Mouse (Mus musculus): ENCODE results near the gene Zfp691.

The Zfp691 gene
- long read RNA-seq, experiment 1, partial matches to known transcripts: 0 of 42 reads
- long read RNA-seq, experiment 1, other reads (novel, unspliced or antisense): 42 of 42 reads
- long read RNA-seq, experiment 2, partial matches to known transcripts: 0 of 18 reads
- long read RNA-seq, experiment 2, other reads (novel, unspliced or antisense): 17 of 18 reads

DNA sequence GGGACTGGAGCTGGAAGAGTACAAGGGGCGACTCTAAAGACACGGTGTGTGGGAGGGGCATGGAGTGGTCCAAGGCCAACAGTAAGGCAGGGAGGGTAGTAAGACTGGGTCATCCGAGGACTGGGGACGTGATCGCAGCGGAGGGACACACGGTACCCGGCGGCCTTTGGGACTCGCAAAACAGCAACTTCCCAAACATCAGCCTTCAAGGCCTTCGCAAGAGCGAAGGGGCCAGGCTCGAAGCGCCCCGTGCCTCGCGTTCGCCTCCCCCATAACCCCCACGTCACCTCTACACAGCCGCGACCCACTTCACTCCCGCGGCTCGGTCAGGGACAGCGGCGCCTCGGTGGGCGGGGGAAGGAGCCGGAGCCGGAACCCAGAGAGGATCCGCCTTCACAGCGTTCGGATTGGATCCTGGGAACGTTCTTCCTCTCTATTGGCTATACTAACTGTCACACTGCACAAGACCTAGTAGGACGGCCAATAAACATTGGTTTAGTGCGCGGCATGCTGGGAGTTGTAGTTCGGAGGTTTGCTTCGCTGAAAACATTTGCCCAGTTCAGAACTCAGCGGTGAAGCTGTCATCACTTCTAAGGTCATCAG, at the start of gene Zfp691:
Gene Zfp691 (minus strand): TSS at position 345 of the 603 bp plus-strand sequence.
- intact Hi-C loops (cut with DNase I): no loop called here

DNA sequence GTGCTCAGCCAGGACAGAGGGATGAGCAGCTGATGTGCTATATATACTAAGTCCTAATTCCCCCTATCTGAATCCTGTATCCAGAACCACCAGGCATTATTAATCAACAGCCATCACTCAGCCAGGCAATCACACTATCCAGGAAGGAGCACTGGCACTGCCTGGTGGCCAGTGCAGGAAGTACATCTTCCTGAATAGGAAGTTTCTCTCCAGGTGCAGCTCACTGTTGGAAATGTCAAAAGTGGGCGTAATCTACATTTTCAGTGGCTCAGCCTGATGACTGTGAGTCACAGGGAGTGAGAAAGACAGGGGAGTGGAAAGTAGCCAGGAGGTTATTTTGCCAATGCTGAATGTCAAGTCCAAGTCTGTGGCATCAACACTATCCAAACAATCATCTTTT, 49.7 kb upstream of the Zfp691 start:
- intact Hi-C loops (cut with DNase I): no loop called here

DNA sequence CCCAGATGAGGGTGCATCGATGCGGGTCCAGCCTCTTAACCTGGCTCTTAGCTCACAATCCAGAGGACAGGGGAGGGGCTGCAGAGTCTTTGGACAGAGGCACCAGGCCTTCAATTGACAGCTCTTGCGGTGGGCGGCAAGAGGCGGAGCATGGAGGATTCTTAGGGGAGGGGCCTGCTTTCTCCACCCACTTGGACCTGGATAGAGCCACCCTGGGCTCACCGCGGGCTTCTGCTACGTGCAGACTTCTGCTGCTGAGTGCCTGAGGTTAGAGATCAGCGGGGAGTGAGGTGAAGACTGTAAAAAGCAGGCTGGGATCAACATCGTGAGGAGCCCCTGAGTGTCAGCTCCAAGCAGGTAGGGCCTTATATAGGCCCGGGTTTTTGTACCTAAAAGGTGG, 44.2 kb upstream of the Zfp691 start, which contains the start of gene Tmem269:
Gene Tmem269 (minus strand): TSS at position 49 of the 400 bp plus-strand sequence.
- intact Hi-C loops (cut with DNase I): no loop called here

DNA sequence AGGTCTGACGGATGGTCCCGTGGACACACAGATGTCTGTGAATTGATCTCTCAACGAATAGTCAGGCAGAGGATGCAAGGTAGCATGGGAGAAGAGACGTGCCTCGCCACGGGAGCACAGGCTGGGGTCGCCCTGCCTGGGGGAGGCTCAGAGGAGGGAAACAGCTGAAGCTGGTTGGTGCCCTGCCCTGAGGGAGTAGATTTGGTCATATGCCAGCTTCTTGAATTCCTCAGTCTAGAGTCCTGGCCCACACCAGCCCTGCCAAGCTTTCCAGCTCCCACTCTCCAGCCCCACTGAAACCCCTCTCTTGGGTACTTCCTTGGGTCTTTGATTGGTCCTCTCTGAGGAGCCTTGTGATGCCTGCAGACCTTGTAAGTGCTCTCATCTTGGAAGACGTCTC, 42.7 kb upstream of the Zfp691 start:
- intact Hi-C loops (cut with DNase I): no loop called here

DNA sequence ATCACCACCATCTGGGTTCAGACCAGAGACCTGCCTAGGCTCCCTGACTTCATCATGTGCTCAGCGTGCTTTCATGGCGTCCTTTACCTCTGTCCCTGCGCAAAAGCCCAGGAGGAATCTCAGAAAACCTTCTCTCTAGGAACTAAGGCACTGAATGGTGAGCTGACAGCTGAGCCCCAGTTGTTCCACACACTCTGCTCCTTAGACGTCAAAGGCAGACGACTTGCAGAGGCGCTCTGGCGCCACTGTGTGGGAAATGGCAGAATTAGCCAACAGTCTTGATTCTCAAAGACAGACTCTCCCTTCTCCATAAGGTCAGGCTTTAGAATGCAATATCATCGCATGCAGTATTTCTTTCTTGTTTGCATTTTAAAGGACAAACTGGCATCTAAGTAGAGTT, 30.7 kb upstream of the Zfp691 start:
- intact Hi-C loops (cut with DNase I): loop anchor here (5.0 kb wide), 3 partner anchors 37 to 197 kb away; no protein-coding TSS in a partner anchor

DNA sequence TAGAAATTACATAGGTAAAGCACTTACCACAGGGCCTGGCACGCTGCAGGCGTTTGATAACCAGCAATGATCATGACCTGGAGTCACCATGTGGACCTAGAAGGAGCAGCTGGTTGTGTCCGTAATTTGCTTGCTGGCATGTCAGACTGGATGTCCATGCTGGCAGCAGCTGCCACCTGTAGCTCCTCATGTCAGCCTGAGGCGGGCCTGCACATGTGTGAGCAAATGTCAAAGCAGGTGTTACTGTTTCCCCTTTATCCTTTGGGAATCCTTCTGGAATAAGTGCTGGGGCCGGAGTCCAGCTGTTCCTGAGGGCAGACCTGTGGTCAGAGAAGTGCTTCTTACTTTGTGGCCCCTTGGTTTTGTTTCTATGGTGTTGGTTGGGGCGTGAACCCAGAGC, 24.1 kb upstream of the Zfp691 start:
- intact Hi-C loops (cut with DNase I): no loop called here

DNA sequence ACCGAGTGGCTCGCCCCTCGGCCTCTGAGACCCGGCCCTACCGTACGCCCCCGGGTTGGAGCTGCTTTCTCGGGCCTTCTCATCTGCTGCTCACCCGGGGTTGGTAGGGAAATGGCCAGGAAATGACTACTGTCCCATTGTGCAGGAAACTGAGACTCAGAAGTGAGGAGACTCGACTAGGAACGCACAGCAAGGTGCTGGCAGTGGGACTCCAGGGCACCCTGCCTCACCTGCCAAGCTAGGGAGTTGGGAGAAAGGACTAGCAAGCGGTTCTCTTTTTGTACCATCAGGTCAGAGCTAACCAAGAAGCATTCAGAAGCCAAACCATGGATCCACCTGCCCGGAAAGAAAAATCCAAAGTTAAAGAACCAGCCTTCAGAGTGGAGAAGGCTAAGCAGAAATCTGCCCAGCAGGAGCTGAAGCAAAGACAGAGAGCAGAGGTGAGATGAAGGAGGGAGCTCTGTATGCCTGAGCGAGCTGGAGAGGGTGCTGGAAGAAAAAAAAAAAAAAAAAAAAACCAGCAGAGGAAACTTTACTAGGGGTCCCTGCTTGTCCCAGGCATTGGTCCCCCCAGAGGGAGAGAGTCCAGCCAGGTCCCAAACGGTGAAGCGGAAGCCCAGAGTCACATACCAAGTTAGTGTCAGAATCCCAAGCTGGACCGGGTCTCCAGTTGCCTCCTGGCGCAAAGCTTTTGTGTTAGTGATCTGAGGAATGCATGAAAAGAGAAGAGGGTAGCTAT, 21.8 kb upstream of the Zfp691 start:
- intact Hi-C loops (cut with DNase I): no loop called here

DNA sequence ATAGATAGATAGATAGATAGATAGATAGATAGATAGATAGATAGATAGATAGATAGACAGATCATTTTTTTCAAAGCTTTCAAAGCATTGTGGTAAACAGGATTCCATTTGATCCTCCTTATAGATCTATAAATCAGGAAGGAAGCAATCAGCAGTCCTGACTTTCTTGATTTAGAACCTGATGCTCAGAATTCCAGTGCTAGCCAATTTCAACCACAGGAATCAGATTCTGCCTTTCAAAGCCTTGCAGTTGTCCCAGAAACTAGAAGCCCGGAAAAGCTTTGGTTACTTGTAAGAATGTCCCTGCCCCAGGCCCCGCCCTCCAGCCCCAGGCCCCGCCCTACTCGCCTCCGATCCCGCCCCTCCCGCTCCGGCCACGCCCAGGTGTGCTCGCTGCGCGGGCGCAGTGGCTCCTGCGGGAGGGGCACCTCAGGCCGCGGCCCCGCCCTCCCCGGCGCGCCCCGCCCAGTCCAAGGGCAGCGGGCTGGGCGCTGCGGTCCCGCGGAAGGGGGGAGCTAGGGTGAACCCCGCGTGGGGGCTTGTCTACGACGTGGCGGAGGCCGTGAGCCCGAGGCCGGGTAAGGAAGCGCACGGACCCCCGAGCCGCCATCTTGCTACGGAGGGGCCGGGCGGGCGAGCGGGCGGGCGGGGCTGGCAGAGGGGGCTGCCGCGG, 21.1 kb upstream of the Zfp691 start, which contains the start of gene Svbp:
Gene Svbp (plus strand): TSS at position 398 of the 673 bp plus-strand sequence.
- intact Hi-C loops (cut with DNase I): no loop called here

DNA sequence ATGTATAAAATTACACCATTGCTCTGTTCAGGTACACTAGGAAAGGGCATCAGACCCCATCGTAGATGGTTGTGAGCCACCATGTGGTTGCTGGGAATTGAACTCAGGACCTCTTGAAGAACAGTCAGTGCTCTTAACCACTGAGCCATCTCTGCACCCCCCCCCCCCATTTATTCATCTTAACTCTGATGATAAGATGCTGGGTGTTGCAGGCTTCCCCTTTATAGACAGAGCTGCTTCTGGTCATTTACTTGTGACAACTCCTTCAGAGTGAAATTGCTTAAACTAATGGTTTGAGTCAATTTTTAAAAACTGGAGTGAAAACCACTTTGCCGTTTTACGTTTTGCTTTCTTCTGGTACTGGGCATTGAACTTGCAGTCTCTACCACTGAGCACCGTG, 18.8 kb upstream of the Zfp691 start:
- intact Hi-C loops (cut with DNase I): no loop called here

DNA sequence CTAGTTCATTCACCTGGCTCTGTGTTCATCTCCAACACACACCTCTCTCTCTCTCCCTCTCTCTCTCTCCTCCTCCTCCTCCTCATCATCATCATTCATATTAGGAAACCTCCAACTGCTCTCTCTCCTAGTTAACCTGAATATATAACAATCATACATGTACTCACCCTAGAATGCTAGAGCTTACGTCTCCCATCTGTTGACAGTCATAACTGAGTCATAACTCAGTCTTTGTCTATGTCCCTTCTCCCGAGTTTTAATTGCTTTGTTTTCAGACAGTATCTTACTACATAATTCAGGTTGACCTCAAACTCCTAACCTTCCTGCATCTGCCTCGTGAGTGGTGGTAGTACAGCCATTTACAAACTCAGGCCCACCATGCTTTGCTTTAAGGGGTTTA, 17.3 kb upstream of the Zfp691 start:
- intact Hi-C loops (cut with DNase I): no loop called here

DNA sequence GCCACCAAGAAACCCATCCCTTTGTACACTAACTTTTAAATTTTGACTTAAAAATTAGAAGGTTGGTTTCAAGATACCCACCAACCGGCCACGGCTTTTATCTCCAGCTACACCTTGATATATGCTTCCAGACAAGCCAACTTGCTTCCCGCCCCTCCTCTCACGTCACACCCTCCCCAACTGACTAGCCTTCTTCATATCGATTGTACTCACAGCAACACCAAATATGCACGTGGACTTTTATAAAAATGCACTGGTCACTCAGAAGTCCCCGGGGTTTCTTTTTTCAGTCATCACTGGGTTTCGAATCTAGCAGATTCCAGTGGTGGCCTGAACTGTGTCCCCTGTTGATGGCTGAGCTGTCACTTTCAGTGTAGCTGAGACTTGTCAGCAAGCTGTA, 16.6 kb upstream of the Zfp691 start:
- intact Hi-C loops (cut with DNase I): no loop called here

DNA sequence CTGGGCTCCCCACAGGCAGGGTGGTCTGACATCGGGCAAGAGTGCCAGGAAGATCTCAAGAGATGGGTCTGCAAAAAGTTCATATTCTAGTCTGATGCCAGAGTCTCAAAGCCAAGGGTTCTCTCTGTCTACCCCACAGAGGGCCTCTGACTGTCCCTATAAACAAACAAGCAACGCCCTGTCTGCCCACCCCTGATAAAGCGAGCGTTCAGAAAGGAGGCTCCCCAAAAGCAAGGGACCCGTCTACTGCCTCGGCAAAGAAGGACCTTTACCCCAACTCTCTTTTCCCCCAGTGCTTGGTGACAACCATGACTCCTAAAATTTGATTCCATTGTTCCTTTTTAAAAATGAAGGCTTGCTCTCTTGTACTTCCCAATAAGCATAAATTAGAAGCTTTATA, 15.9 kb upstream of the Zfp691 start, which contains the start of gene Ermap:
Gene Ermap (minus strand): TSS at position 148 of the 400 bp plus-strand sequence.
- intact Hi-C loops (cut with DNase I): no loop called here

DNA sequence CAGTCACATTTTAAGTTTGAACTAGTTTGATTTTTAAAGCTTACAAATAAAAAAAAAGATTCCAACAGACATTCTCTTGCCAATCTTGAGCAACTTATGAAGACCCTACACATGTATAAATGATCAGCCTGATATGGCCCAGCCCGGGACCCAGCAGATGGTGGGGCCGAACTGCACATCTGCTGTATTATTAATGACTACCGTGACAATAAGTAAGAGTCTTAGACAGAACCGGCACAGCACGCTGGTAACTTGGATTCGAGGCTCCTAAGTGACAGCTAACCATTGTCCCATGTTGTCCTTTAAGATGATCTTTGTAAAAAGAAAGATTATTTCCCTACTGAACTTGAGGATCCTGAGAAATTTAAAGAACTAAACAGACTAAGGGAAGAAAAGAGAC, 15.4 kb upstream of the Zfp691 start:
- intact Hi-C loops (cut with DNase I): no loop called here

DNA sequence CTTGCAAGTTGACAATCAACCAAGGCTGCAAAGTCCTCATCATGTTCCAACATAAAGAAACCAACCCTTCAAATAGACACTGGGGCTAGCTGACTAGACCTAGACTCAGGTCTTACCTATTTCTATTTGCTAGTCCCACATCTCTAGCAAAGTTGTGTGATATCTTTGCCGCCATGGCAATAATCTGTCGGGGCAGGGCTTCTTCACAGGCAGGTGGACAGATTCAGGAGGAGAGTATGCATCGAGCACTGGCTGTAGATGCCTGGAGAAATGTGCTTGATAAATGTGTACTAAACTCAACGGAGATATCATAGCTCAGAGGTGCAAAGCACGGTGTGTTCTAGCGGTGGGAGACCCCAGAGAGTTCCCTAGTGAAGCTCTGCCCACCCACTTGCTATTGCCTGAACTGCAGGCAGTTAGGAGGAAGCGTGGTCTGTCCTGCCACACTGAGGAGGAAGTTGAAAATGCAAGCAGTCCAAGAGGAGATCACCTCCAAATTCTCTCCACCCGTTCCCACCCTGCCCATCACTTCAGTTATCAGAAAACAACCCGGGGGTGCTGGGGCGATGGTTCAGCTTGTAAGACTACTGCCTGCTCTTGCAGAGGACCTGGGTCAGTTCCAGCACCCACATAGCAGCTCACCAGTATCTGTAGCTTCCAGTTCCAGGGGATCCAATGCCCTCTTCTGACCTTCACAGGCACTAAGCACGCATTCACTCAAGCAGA, 14.2 kb upstream of the Zfp691 start:
- intact Hi-C loops (cut with DNase I): no loop called here

DNA sequence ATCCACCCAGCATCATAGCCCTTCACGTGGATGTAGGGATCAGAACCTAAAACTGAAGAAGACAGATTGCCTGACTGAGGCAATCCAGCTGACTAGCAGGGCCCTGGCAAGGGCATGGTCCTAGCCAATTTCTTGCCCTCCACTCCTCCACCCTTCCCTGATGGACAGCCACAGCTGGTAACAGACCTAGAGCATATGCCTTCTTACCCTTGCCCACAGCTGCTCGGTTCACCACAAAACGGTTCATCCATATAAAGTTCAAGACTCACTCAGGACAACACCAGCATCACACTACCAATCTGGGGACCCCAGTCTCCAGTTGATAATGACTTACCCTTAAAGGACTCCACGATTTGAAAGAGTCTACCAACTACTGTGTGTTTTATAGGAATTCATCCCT, 11.8 kb upstream of the Zfp691 start:
- intact Hi-C loops (cut with DNase I): no loop called here

DNA sequence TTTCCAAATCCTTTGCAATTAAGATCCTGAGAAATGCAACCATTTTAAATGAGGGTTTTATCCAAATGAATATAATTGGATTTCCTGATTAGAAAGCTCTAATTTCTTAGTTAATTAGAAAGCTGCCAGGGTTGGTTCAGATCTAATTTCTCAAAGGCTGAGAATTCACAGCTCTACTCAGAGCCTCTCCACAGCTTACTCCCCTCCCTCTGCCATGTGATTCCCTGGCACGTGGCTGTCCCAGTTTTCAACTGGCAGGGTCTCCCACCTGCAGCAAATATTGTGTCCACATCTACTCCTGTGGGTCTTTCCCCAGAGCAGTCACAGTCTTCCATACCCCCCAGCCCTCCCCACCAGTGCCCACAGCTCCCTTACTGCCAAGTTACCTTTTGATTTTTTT, 9.5 kb upstream of the Zfp691 start:
- intact Hi-C loops (cut with DNase I): no loop called here

DNA sequence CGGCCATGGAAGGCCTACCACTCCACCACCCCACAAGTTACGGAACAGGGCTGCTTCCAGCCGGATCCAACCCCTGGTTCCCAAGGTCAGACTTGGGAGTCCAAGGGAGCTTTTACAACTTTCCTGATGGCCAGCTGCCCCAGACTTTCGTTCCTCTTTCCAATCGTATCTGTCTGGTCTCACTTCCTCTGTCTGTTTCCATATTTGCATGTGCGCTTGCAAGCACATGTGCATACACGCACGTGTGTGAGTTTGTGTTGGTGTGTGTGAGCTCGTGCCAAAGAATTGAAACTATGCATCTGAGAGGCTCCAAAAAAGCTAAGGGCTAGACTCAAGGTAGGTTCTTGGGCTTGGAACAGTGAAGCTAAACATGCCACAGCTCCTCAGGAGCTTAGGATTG, 7.5 kb upstream of the Zfp691 start:
- intact Hi-C loops (cut with DNase I): no loop called here

DNA sequence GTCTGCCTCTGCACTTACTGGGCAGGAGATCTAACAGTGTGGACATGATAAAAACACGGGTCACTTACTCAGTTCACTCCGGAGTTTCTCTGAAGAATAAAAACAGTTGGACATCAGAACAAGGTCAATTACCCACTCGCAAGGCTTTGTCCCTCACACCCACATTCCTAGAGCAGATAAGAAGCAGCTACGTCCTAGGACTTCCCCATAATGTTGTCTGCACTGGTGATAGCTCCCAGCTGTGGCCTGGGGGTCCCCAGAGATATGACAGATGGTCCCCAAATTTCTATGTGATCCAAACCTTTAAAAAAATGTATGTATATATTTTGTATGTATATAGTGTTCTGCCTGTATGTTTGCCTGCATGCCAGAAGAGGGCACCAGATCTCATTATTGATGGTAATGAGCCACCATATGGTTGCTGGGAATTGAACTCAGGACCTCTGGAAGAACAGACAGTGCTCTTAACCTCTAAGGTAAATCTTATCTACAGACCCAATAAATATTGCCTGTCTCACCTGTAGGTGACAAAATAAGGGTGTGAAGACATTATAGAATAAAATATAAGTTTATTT, 6.2 kb upstream of the Zfp691 start:
- intact Hi-C loops (cut with DNase I): no loop called here

DNA sequence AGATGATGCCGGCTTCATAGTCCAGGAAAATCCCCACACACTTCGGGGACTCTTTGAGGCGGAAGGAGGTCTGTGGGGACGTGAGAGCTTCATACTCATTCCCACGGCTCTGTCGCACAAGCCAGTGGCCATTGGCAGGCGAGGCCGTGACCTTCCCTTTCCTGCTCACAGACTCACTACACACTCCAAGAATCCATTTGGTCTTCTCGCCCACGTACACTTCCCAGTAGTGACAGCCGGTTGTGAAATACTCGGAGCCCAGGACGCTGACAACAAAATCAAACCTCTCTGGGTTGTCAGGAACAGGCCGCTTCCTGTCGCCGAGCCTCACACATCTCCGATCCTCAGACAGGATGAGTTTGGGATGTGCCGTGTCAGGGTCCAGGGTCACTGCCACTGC, 4.3 kb upstream of the Zfp691 start:
- intact Hi-C loops (cut with DNase I): no loop called here

DNA sequence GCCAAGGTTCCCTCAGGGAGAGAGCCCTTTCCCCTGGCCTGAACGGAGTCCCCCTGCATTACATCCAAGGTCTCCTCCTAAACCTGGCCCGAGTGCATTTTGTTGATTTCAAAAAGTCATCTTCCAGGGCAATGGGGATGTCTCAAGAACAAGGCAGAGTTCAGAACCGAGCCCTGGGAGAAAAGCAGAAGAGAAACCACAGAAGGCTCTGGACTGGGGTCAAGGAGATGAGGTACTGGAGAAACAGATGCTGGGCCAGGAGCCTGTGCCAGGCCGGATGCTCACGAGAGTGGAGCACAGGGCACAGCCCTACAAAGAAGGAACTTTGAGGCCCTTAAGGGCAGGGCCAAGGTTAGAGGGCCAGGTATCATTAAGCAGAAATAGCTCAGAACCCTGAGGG, 3.7 kb upstream of the Zfp691 start:
- intact Hi-C loops (cut with DNase I): no loop called here

Measured in adrenal gland (tissue).